Mouse (Mus musculus) kidney, adult 2 months (tissue): ENCODE results near the gene Diaph2. TPM values are rescaled to one million over a fixed set of nuclear protein-coding genes. Genes with fewer than 3 reads are reported as not detected.
A peak's percentile ranks its signal among the peaks of the same experiment; 100 is the strongest.

Experiments used
- DNase-seq: peaks from one replicate; pipeline ENCODE4 v3.0.0; 2021
- H3K27ac ChIP-seq: fragments of 200-500 bp; 2 replicates; pipeline ENCODE4 v1.5.1; 2012; ENCODE audit warnings: low read depth, low read length, control low read depth, inconsistent platforms; ENCODE audit not compliant: insufficient read depth
- H3K27me3 ChIP-seq: fragments of 200-500 bp; replicated peaks from 2 replicates; pipeline ENCODE4 v1.6.1; 2012; ENCODE audit warnings: mild to moderate bottlenecking, moderate library complexity, low read length, inconsistent platforms; ENCODE audit not compliant: control insufficient read depth, insufficient read depth
- H3K36me3 ChIP-seq: fragments of 200-500 bp; 2 replicates; pipeline ENCODE4 v1.6.1; 2012; ENCODE audit warnings: mild to moderate bottlenecking, moderate library complexity, low read length, inconsistent platforms; ENCODE audit not compliant: control insufficient read depth, insufficient read depth
- H3K4me1 ChIP-seq: fragments of 200-500 bp; 2 replicates; pipeline ENCODE4 v1.6.1; 2011; ENCODE audit warnings: low read length; ENCODE audit not compliant: control insufficient read depth, insufficient read depth
- H3K4me3 ChIP-seq: fragments of 200-500 bp; 2 replicates; pipeline ENCODE4 v1.5.1; 2011; ENCODE audit warnings: mild to moderate bottlenecking, low read depth, low read length, control low read depth; ENCODE audit not compliant: insufficient read depth
- CTCF ChIP-seq: fragments of 200-500 bp; conservative IDR thresholded peaks from 2 replicates; pipeline ENCODE4 v1.5.1; 2011; ENCODE audit warnings: low read depth, mild to moderate bottlenecking, control low read depth, low read length, moderate library complexity, mixed read lengths; ENCODE audit not compliant: insufficient read depth, insufficient read length
- POLR2A ChIP-seq: fragments of 200-500 bp; IDR thresholded peaks from one replicate; pipeline ENCODE4 v1.6.1; 2011; ENCODE audit warnings: low read depth, low read length, control low read depth
- WGBS: fragments of 180-500 bp; shearing (Covaris S2); methylation state at CpG from one replicate; pipeline ENCODE4 v1.1.7; 2018; 5-methylcytosine and 5-hydroxymethylcytosine counted together
- polyA plus RNA-seq: library from polyadenylated mRNA; depleted of rRNA; stranded (reverse); fragments of >200 nt; gene quantifications from 2 replicates; pipeline ENCODE4 v1.2.3, GENCODE M21; 2012

Diaph2 gene
- polyA plus RNA-seq, 1 experiment, result 4.4 TPM

DNA sequence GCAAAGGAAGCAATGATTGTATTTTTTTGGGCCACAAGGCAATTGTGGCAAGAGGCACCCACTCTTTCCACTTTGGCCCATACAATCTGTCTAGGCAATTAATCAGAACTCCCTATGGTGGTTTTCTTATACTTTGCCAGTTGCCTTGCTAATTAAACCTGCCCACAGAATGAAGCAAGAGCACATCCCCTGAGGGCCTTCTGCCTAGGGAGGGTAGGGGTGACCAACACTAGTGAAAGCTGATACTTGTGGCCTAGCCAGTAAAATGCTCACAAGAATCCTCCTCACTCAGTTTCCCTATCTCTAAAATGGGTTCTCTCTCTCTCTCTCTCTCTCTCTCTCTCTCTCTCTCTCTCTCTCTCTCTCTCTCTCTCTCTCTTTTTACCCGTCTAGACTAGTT, 440 bp upstream of the Diaph2 start:
- Histone ChIP-seq H3K36me3 (no peaks in the 10 kb centered on the region), H3K27ac (no peak overlapping the region), H3K4me1 (no peaks in the 10 kb centered on the region; the same call in 1 of the 2 replicates), H3K27me3 (no peaks in the 10 kb centered on the region), H3K4me3 (peak overlapping the region; percentile 89)
- TF ChIP-seq POLR2A (no peak), CTCF (no peak)
- no CpG with 5 or more reads among the region's 1 CpGs for WGBS
- DNase-seq, result no peak

DNA sequence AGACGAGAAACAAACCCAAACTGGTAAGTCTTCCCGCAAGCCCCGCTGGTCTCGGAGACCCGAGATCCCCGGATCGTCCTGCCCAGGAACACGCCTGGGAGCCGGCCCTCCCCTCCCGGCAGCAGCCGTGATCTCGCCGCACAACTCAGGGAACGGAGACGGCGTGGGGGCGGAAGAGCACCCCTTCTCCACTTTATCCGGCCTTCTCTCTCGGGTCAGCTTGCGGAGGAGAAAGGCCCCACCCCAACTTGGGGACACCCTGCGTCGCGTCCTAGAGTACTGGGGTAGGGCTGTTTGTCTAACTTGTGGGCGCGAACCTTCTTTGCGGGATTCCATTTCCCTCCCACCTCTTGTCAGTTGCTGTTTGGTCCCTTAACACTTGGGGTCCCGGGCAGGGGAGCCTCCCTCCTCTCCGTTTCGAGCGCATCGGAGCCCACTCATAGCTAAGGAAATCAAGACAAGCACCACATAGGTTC, 590 bp downstream of the Diaph2 start:
- Histone ChIP-seq H3K36me3 (no peaks in the 10 kb centered on the region), H3K4me3 (peak overlapping the region; percentile 89), H3K27me3 (no peaks in the 10 kb centered on the region), H3K4me1 (no peaks in the 10 kb centered on the region; the same call in 1 of the 2 replicates), H3K27ac (peak overlapping the region; percentile 22; the same call in 1 of the 2 replicates)
- TF ChIP-seq POLR2A (no peak), CTCF (no peak)
- DNase-seq, result peak; percentile 21
- under 1% methylated on average over 30 of the region's 31 CpGs for WGBS

DNA sequence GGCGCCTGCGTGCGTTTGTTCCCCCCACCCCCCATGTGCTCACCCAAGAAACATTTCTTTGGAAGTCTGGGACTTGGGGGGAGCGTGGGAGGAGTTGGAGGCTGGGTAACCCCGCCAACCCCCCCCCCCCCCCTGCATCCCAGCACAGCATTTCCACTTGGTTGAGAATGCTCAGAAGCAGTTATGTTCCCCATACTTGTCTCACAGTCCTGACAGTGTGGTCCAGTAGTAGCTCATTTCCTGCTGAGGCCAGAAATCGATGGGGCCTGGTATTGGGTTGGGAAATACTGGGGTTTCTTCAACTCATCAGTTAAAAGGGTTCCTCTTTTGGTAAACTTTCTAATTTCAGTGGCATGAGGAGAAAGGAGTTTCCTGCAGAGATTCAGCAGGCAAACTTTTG, 1.1 kb downstream of the Diaph2 start:
- Histone ChIP-seq H3K4me3 (peak overlapping the region; percentile 89), H3K36me3 (no peaks in the 10 kb centered on the region), H3K4me1 (no peaks in the 10 kb centered on the region; the same call in 1 of the 2 replicates), H3K27me3 (no peaks in the 10 kb centered on the region), H3K27ac (no peak overlapping the region)
- WGBS, result 4% methylated on average over 4 of the region's 6 CpGs
- TF ChIP-seq POLR2A, result no peak
- no peak for DNase-seq

- no peak overlapping the region for H3K27ac ChIP-seq
- H3K27me3 ChIP-seq, result no peaks in the 10 kb centered on the region
- DNase-seq, result no peak
- TF ChIP-seq POLR2A (no peak), CTCF (no peak)
- no peak overlapping the region for H3K4me3 ChIP-seq
- H3K36me3 ChIP-seq, result no peaks in the 10 kb centered on the region
- no peaks in the 10 kb centered on the region for H3K4me1 ChIP-seq
These were observed 7.1 kb downstream of the Diaph2 start for GRCm38 (mm10) chrX:129756606-129757005.

GRCm38 (mm10) chrX:129762649-129763048, 13.1 kb downstream of the Diaph2 start:
- 88% methylated on average over 2 of the region's 2 CpGs for WGBS
- Histone ChIP-seq H3K27ac (no peak overlapping the region), H3K4me3 (no peak overlapping the region), H3K4me1 (peaks cover 6% of the 10 kb centered on the region; the same call in 1 of the 2 replicates), H3K27me3 (no peaks in the 10 kb centered on the region), H3K36me3 (no peaks in the 10 kb centered on the region)
- DNase-seq, result no peak
- TF ChIP-seq POLR2A (no peak), CTCF (no peak)

DNA sequence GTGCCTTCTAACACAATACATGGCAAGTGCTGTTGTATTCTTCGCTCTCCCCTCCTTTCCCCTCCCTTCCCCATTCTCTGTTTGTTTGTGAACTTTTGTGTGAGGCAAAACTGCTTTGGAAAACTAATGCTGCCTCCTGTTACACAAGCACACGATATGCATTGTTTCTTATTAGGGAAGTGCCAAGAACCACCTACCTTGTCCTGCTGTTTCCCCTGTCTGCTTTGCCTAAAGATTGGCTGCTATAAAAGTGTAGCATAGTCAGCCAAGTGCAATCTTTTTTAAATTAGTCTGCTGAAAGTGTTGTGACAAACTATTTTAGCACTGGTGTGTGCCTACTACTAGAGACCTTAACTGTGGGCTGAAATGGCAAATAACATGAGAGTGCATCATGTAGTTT, 15.8 kb downstream of the Diaph2 start:
- no peak for DNase-seq
- Histone ChIP-seq H3K4me1 (peaks cover 6% of the 10 kb centered on the region; the same call in 1 of the 2 replicates), H3K36me3 (no peaks in the 10 kb centered on the region), H3K4me3 (no peak overlapping the region), H3K27ac (peak overlapping the region; percentile 38; the same call in 1 of the 2 replicates), H3K27me3 (no peaks in the 10 kb centered on the region)
- TF ChIP-seq CTCF, result no peak
- TF ChIP-seq POLR2A, result no peak
- WGBS, result 58% methylated on average over 2 of the region's 2 CpGs

DNA sequence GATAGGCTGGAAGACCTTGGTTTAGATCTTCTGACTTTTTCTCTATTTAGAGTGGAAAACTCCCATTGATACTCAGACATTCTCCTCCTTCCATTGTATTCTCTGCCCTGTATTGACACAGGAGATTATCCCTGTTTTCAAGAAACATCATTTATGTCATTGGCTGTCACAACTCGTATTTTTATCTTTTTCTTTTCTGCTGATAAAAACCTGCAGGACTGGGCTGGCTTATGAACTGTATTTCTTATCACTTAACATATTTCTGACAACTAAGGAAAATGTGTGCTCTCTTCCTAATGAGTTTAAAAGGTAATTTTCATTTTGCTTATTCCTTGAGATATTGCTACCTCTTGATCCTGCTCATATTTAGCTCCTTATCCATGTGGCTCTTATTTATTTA, 17.3 kb downstream of the Diaph2 start:
- Histone ChIP-seq H3K36me3 (no peaks in the 10 kb centered on the region), H3K27me3 (no peaks in the 10 kb centered on the region), H3K4me1 (peaks cover 6% of the 10 kb centered on the region; the same call in 1 of the 2 replicates), H3K27ac (no peak overlapping the region), H3K4me3 (no peak overlapping the region)
- TF ChIP-seq POLR2A, result no peak
- no peak for TF ChIP-seq CTCF
- 73% methylated on average over 1 of the region's 1 CpGs for WGBS
- DNase-seq, result no peak
